Mouse (Mus musculus) liver, adult 2 months (tissue): Measurements from ENCODE around the gene Cntfr. TPM values are rescaled to one million over a fixed set of nuclear protein-coding genes. Genes with fewer than 3 reads are reported as not detected.

ENCODE experiments used
- DNase-seq: peaks from one replicate; pipeline ENCODE4 v3.0.0-alpha.2; 2011; ENCODE audit warnings: low read depth, low spot score; ENCODE audit errors: extremely low read depth
- H3K27ac ChIP-seq: fragments of 200-500 bp; replicated peaks from 2 replicates; pipeline ENCODE4 v1.5.1; 2012; ENCODE audit warnings: low read depth, mild to moderate bottlenecking, control low read depth, inconsistent platforms, low read length; ENCODE audit not compliant: insufficient read depth
- H3K27me3 ChIP-seq: fragments of 200-500 bp; 2 replicates; pipeline ENCODE4 v1.6.1; 2012; ENCODE audit warnings: mild to moderate bottlenecking, moderate library complexity, low read length, inconsistent platforms; ENCODE audit not compliant: control insufficient read depth, insufficient read depth
- H3K36me3 ChIP-seq: fragments of 200-500 bp; 2 replicates; pipeline ENCODE4 v1.6.1; 2012; ENCODE audit warnings: low read length, inconsistent platforms; ENCODE audit not compliant: control insufficient read depth, insufficient read depth
- H3K4me1 ChIP-seq: fragments of 200-500 bp; 2 replicates; pipeline ENCODE4 v1.6.1; 2011; ENCODE audit warnings: low read length; ENCODE audit not compliant: control insufficient read depth, insufficient read depth
- H3K4me3 ChIP-seq: fragments of 200-500 bp; 2 replicates; pipeline ENCODE4 v1.5.1; 2011; ENCODE audit warnings: low read depth, mild to moderate bottlenecking, control low read depth, low read length, moderate library complexity; ENCODE audit not compliant: insufficient read depth
- H3K79me2 ChIP-seq: fragments of 200-500 bp; 2 replicates; pipeline ENCODE4 v1.6.1; 2012; ENCODE audit warnings: inconsistent platforms, mild to moderate bottlenecking, low read length, moderate library complexity; ENCODE audit not compliant: control insufficient read depth, insufficient read depth
- H3K9ac ChIP-seq: fragments of 200-500 bp; 2 replicates; pipeline ENCODE4 v1.6.1; 2012; ENCODE audit warnings: low read depth, mild to moderate bottlenecking, control low read depth, inconsistent platforms, low read length
- CTCF ChIP-seq: fragments of 200-500 bp; IDR thresholded peaks from 2 replicates; pipeline ENCODE4 v1.5.1; 2011; ENCODE audit warnings: low read depth, low read length, control low read depth
- POLR2A ChIP-seq: fragments of 200-500 bp; IDR thresholded peaks from 2 replicates; pipeline ENCODE4 v1.6.1; 2011; ENCODE audit warnings: low read length, control low read depth; ENCODE audit not compliant: insufficient read depth; ENCODE audit errors: extremely low read depth
- WGBS: fragments of 180-500 bp; shearing (Covaris S2); methylation state at CpG from one replicate; pipeline ENCODE4 v1.1.7; 2018; 5-methylcytosine and 5-hydroxymethylcytosine counted together
- polyA plus RNA-seq: library from polyadenylated mRNA; depleted of rRNA; stranded (reverse); fragments of >200 nt; gene quantifications from 2 replicates; pipeline ENCODE4 v1.2.3, GENCODE M21; 2012
- total RNA-seq: library from RNA; depleted of rRNA; stranded (reverse); fragments of >200 nt; gene quantifications from 2 replicates; pipeline ENCODE4 v1.2.3, GENCODE M21; 2014

Gene Cntfr
- total and polyA plus RNA-seq, 2 experiments = 0.74 to 2.3 TPM

- no peak for DNase-seq
- 89% methylated on average over 11 of the region's 11 CpGs for WGBS
- H3K9ac ChIP-seq = no peak overlapping the region
- no peak overlapping the region for H3K4me3 ChIP-seq
- no peaks in the 10 kb centered on the region for H3K4me1 ChIP-seq
- H3K27ac ChIP-seq = no peak overlapping the region
- H3K36me3 ChIP-seq = no peaks in the 10 kb centered on the region
- no peak for TF ChIP-seq POLR2A
- no peak for TF ChIP-seq CTCF
- H3K27me3 ChIP-seq = no peaks in the 10 kb centered on the region
- H3K79me2 ChIP-seq = no peaks in the 10 kb centered on the region
Measured at GRCm38 (mm10) chr4:41666646-41667045, 30.2 kb downstream of the Cntfr start.

GRCm38 (mm10) chr4:41665009-41665675, 31.7 kb downstream of the Cntfr start:
- no peak for DNase-seq
- WGBS = 34% methylated on average over 5 of the region's 8 CpGs
- H3K4me1 ChIP-seq = peaks cover 8% of the 10 kb centered on the region; the same call in 1 of the 2 replicates
- no peaks in the 10 kb centered on the region for H3K79me2 ChIP-seq
- no peak overlapping the region for H3K9ac ChIP-seq
- no peaks in the 10 kb centered on the region for H3K27me3 ChIP-seq
- no peaks in the 10 kb centered on the region for H3K36me3 ChIP-seq
- no peak overlapping the region for H3K4me3 ChIP-seq
- H3K27ac ChIP-seq = no peak overlapping the region
- no peak for TF ChIP-seq CTCF
- TF ChIP-seq POLR2A = no peak

DNA sequence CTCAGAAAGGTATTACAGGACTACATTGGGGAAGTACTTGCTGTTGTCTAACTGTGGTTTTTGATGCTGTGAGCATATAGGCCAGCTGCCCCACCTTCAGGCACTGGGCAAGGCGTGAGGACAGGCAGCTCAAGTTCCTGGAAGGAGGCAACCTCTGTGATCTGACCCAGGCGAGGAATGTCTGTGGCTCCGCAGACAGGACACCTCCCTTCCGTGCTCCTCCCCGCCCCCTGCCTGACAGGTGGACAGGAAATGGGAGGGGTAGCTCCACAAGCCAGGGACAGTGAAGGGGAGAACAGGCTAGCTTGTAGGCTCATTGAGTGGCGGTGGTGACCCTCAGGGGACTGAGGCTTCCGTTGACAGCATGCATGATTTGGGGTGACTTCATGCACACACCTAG, 32.4 kb downstream of the Cntfr start:
- Histone ChIP-seq H3K4me3 (no peak overlapping the region), H3K4me1 (peaks cover 8% of the 10 kb centered on the region; the same call in 1 of the 2 replicates), H3K27ac (no peak overlapping the region), H3K27me3 (no peaks in the 10 kb centered on the region), H3K36me3 (no peaks in the 10 kb centered on the region), H3K79me2 (no peaks in the 10 kb centered on the region), H3K9ac (no peak overlapping the region)
- no peak for TF ChIP-seq CTCF
- no peak for TF ChIP-seq POLR2A
- DNase-seq = no peak
- 62% methylated on average over 7 of the region's 7 CpGs for WGBS

GRCm38 (mm10) chr4:41663614-41664013, 33.3 kb downstream of the Cntfr start:
- peaks cover 8% of the 10 kb centered on the region; the same call in 1 of the 2 replicates for H3K4me1 ChIP-seq
- no peak overlapping the region for H3K4me3 ChIP-seq
- no peak for DNase-seq
- no peak overlapping the region for H3K9ac ChIP-seq
- H3K36me3 ChIP-seq = no peaks in the 10 kb centered on the region
- TF ChIP-seq POLR2A (no peak), CTCF (no peak)
- H3K27ac ChIP-seq = no peak overlapping the region
- WGBS = 69% methylated on average over 9 of the region's 9 CpGs
- H3K27me3 ChIP-seq = no peaks in the 10 kb centered on the region
- no peaks in the 10 kb centered on the region for H3K79me2 ChIP-seq

DNA sequence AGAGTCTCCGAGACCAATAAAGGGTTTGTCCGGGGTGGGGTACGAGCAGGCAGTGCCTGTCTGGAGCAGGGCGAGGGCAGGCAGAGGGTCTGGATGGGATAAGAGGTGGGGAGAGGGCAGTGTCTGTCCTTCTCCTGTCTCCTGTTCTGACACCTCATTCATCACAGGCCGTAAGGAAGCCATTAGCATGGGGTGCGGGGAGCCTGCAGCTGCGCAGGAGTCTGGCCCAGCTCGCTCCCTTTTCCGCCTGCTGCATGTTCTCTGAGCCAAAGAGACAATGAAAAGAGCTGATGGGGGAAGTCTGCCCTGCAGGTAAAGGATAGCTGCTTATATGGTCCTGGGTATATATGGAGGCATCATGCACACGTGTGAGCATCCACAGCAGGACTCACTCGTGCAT, 34.2 kb downstream of the Cntfr start:
- Histone ChIP-seq H3K27ac (no peak overlapping the region), H3K4me1 (peaks cover 8% of the 10 kb centered on the region; the same call in 1 of the 2 replicates), H3K9ac (no peak overlapping the region), H3K79me2 (no peaks in the 10 kb centered on the region), H3K4me3 (no peak overlapping the region), H3K36me3 (no peaks in the 10 kb centered on the region), H3K27me3 (no peaks in the 10 kb centered on the region)
- DNase-seq = no peak
- 91% methylated on average over 11 of the region's 11 CpGs for WGBS
- TF ChIP-seq CTCF (no peak), POLR2A (no peak)

- H3K36me3 ChIP-seq = no peaks in the 10 kb centered on the region
- peak; percentile 35 for DNase-seq
- H3K79me2 ChIP-seq = no peaks in the 10 kb centered on the region
- H3K27ac ChIP-seq = peak overlapping the region; percentile 37
- TF ChIP-seq CTCF (no peak), POLR2A (no peak)
- H3K4me1 ChIP-seq = peaks cover 8% of the 10 kb centered on the region; the same call in 1 of the 2 replicates
- 47% methylated on average over 11 of the region's 11 CpGs for WGBS
- H3K9ac ChIP-seq = no peak overlapping the region
- H3K4me3 ChIP-seq = no peak overlapping the region
- no peaks in the 10 kb centered on the region for H3K27me3 ChIP-seq
Measured at GRCm38 (mm10) chr4:41660851-41661430, 35.9 kb downstream of the Cntfr start.
